Mouse (Mus musculus) neutrophil, adult 5-6 weeks (primary cell): ENCODE measurements around the gene Lama2. TPM values are rescaled to one million over a fixed set of nuclear protein-coding genes. Genes with fewer than 3 reads are reported as not detected.
"Not testable (repeated sequence)": the region's sequence is repeated elsewhere in the genome, so short reads cannot be mapped to it uniquely, and the experiment has no call there.

Source experiments
- ATAC-seq: fragments of 151-379, 151-347 bp; 2 replicates; pipeline ENCODE4 v1.8.0; 2017; ENCODE audit warnings: mild to moderate bottlenecking, moderate TSS enrichment; ENCODE audit not compliant: insufficient number of reproducible peaks, poor library complexity, low FRiP score, severe bottlenecking; ENCODE audit errors: extremely low read depth
- total RNA-seq: library from RNA; stranded (forward); fragments of 200-1000 nt; gene quantifications from 2 replicates; pipeline ENCODE4 v1.2.3, GENCODE M21; 2017

Lama2 gene
- total RNA-seq, 1 experiment from 2014 or later, result not detected

GRCm38 (mm10) chr10:26983583-26983982, 636.0 kb downstream of the Lama2 start:
- no peak for ATAC-seq

GRCm38 (mm10) chr10:26982621-26983020, 636.9 kb downstream of the Lama2 start:
- ATAC-seq, result no peak

GRCm38 (mm10) chr10:26975372-26975771, 644.2 kb downstream of the Lama2 start:
- ATAC-seq, result no peak

GRCm38 (mm10) chr10:26974224-26974623, 645.3 kb downstream of the Lama2 start:
- ATAC-seq, result no peak

- ATAC-seq, result no peak
These were observed 646.0 kb downstream of the Lama2 start for GRCm38 (mm10) chr10:26973575-26973974.

- no peak for ATAC-seq
These were observed 661.0 kb downstream of the Lama2 start for GRCm38 (mm10) chr10:26958513-26958912.

- no peak for ATAC-seq
These were observed 669.1 kb downstream of the Lama2 start for GRCm38 (mm10) chr10:26950448-26950847.

- ATAC-seq, result no peak
These were observed 669.9 kb downstream of the Lama2 start for GRCm38 (mm10) chr10:26949667-26950066.

- ATAC-seq, result no peak
These were observed 671.2 kb downstream of the Lama2 start for GRCm38 (mm10) chr10:26948331-26948730.

GRCm38 (mm10) chr10:26939549-26939948, 680.0 kb downstream of the Lama2 start:
- ATAC-seq, result no peak

GRCm38 (mm10) chr10:26938464-26938863, 681.1 kb downstream of the Lama2 start:
- ATAC-seq, result not testable (repeated sequence)

- not testable (repeated sequence) for ATAC-seq
These were observed 683.5 kb downstream of the Lama2 start for GRCm38 (mm10) chr10:26936056-26936455.
